Mouse (Mus musculus) heart, postnatal 0 days (tissue): ENCODE results near the gene Brms1l.
A peak's percentile ranks its signal among the peaks of the same experiment; 100 is the strongest.

Experiments used
- CTCF ChIP-seq: IDR thresholded peaks from 2 replicates; pipeline ENCODE4 v1.5.1; 2016; ENCODE audit warnings: antibody characterized with exemption, control low read depth, low read depth
- EP300 ChIP-seq: IDR thresholded peaks from 2 replicates; pipeline ENCODE4 v1.6.1; 2016; ENCODE audit warnings: antibody characterized with exemption, low read depth

GRCm38 (mm10) chr12:55831101-55831500, 5.0 kb upstream of the Brms1l start:
- TF ChIP-seq CTCF (peak; percentile 84), EP300 (no peak)
